Mouse (Mus musculus) kidney, adult 8-10 months (tissue): ENCODE results near the gene Fgfr2.

Experiments used
- DNase-seq, 2 experiments: peaks; one replicate each; pipeline ENCODE4 v3.0.0; 2022

Gene Fgfr2

GRCm38 (mm10) chr7:132380634-132381336, 742.4 kb downstream of the Fgfr2 start:
- no peak for DNase-seq

- no peak for DNase-seq
Observed at GRCm38 (mm10) chr7:132377913-132378312, 745.2 kb downstream of the Fgfr2 start.

GRCm38 (mm10) chr7:132373594-132374378, 749.4 kb downstream of the Fgfr2 start:
- no peak for DNase-seq

- DNase-seq: no peak
Observed at GRCm38 (mm10) chr7:132372752-132373513, 750.2 kb downstream of the Fgfr2 start.

GRCm38 (mm10) chr7:132371832-132372231, 751.3 kb downstream of the Fgfr2 start:
- no peak for DNase-seq

GRCm38 (mm10) chr7:132369784-132370183, 753.4 kb downstream of the Fgfr2 start:
- DNase-seq: no peak

GRCm38 (mm10) chr7:132368859-132369258, 754.3 kb downstream of the Fgfr2 start:
- DNase-seq: no peak

GRCm38 (mm10) chr7:132367344-132367743, 755.8 kb downstream of the Fgfr2 start:
- no peak for DNase-seq

- no peak for DNase-seq
Observed at GRCm38 (mm10) chr7:132365703-132366384, 757.3 kb downstream of the Fgfr2 start.

- no peak for DNase-seq
Observed at GRCm38 (mm10) chr7:132365111-132365510, 758.0 kb downstream of the Fgfr2 start.

GRCm38 (mm10) chr7:132364506-132364905, 758.6 kb downstream of the Fgfr2 start:
- no peak for DNase-seq

- DNase-seq: no peak
Observed at GRCm38 (mm10) chr7:132360336-132360735, 762.8 kb downstream of the Fgfr2 start.

GRCm38 (mm10) chr7:132358709-132359108, 764.4 kb downstream of the Fgfr2 start:
- DNase-seq: peak; percentile 64 to 70

GRCm38 (mm10) chr7:132358250-132358649, 764.9 kb downstream of the Fgfr2 start:
- peak in 1 of 2 experiments; percentile 28 for DNase-seq

GRCm38 (mm10) chr7:132357841-132358237, 765.3 kb downstream of the Fgfr2 start:
- no peak for DNase-seq

GRCm38 (mm10) chr7:132356881-132357840, 766.0 kb downstream of the Fgfr2 start:
- DNase-seq: no peak

- no peak for DNase-seq
Observed at GRCm38 (mm10) chr7:132356185-132356584, 767.0 kb downstream of the Fgfr2 start.

- no peak for DNase-seq
Observed at GRCm38 (mm10) chr7:132355767-132356166, 767.4 kb downstream of the Fgfr2 start.

- no peak for DNase-seq
Observed at GRCm38 (mm10) chr7:132349075-132349572, 774.0 kb downstream of the Fgfr2 start.

GRCm38 (mm10) chr7:132347273-132348045, 775.7 kb downstream of the Fgfr2 start:
- DNase-seq: peak; percentile 51 to 52
